Mouse (Mus musculus): Measurements from ENCODE around the gene Gpc4.

GRCm38 (mm10) chrX:52103771-52104170, 61.3 kb downstream of the Gpc4 start:
- TF ChIP-seq CTCF (IDR thresholded peaks at IDR 0.05; ENCODE audit: extremely low read depth, insufficient read length, insufficient replicate concordance, low read depth, low read length) (no peak), POLR2A (IDR thresholded peaks at IDR 0.05; ENCODE audit: low read depth, low read length) (no peak)

Measured in small intestine, adult 2 months (tissue).